Mouse (Mus musculus): ENCODE measurements around the gene Anks1b. TPM values are rescaled to one million over a fixed set of nuclear protein-coding genes. Genes with fewer than 3 reads are reported as not detected.

Anks1b gene
- total RNA-seq (2023), result not detected

GRCm38 (mm10) chr10:89873146-89873950, at the start of gene Anks1b:
Anks1b (plus strand) TSS chr10:89873509.

Other genes with a start within 250 kb of the Anks1b start
- gene Scyl2, start 187.2 kb upstream of the Anks1b start, total RNA-seq (2023), result 10 to 100 TPM; 43.3 to 46.2 TPM
- 10 to 100 TPM; 16.2 to 19.0 TPM for gene Actr6, start 141.2 kb upstream of the Anks1b start, total RNA-seq (2023)
- 10 to 100 TPM; 60.9 to 62.4 TPM for gene Uhrf1bp1l, start 128.5 kb upstream of the Anks1b start, total RNA-seq (2023)

Data from neutrophil, adult 83 days (primary cell).